Mouse (Mus musculus): ENCODE data around the gene Zbtb16.

Gene Zbtb16

GRCm38 (mm10) chr9:48731651-48732536 lies 104.1 kb downstream of the Zbtb16 start:
- DNase-seq (ENCODE audit: low read depth, low spot score): no peak

- DNase-seq (ENCODE audit: low read depth, low spot score): no peak
Measured at GRCm38 (mm10) chr9:48730446-48730979, 105.5 kb downstream of the Zbtb16 start.

DNA sequence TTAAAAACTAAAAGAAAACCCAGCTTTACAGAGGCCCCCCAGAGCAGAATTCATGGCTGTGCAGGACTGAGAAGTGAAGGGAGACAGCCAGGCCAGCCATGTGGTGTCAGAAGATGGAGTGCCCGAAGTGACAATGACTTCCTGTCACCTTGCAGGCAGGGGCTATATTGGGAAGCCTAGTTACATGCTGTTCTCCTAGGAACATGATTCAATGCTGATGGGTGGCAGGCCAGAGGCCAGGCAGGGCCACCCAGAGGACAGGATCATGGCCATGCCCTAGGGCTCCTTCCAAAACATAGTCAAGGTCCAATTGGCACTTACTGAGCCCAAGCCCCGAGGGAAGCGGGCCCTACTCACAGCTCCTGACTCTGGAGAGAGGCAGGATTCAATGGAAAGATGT lies 106.6 kb downstream of the Zbtb16 start:
- no peak for DNase-seq (ENCODE audit: low read depth, low spot score)

GRCm38 (mm10) chr9:48728731-48729123 lies 107.3 kb downstream of the Zbtb16 start:
- DNase-seq (ENCODE audit: low read depth, low spot score): no peak

DNA sequence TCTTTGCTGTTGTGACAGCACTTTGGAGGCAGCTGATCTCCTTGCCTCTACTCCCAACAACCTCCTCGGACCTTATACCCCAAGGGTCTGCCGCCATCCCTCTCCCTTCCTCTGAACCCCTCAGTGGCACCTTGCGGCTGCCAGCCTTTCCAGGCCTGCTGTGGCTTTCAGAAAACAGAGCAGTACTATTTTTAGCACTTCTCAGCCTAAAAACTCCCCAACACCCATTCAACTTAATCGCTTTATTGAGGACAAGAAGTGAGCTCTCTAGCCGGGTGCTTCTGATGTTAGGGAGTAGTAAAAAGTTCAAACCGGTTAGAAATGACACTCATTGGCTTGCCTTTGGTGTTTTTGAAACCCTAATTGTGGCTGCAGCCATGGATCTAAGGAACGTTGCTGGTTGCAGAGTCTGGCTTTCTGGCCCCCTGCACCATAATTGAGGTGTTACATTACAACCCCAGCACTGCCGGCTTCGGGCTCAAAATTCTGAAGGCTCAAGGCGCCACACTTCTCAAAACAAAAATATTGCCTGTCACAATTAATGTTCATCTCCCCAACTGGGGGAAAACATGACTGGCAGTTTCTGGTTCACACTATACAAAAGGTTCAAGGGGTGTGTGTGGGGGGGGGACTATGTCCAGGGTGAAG lies 107.8 kb downstream of the Zbtb16 start:
- DNase-seq (ENCODE audit: low read depth, low spot score): no peak

- no peak for DNase-seq (ENCODE audit: low read depth, low spot score)
Measured at GRCm38 (mm10) chr9:48726341-48726740, 109.7 kb downstream of the Zbtb16 start.

GRCm38 (mm10) chr9:48725918-48726317 lies 110.1 kb downstream of the Zbtb16 start:
- DNase-seq (ENCODE audit: low read depth, low spot score): no peak

- no peak for DNase-seq (ENCODE audit: low read depth, low spot score)
Measured at GRCm38 (mm10) chr9:48725161-48725560, 110.9 kb downstream of the Zbtb16 start.

DNA sequence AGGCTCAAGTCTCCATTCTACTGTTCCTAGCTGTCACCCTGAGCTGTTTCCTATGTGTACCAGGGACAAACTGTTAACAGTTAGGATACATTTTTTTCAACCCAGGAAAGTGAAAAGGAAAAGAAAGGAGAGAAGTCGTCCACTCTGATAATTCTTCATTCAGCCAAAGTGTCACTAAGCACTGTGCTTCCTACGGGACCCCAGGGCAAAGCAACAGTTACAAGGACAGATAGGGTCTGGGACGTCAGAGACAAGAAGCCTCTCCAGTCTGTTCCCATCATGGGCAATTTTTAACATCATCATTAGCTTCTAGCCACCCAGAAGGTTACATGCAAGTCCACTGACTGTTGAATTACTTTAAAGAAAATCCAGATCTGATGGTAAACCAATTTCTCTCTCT lies 111.3 kb downstream of the Zbtb16 start:
- no peak for DNase-seq (ENCODE audit: low read depth, low spot score)

- no peak for DNase-seq (ENCODE audit: low read depth, low spot score)
Measured at GRCm38 (mm10) chr9:48723511-48724304, 112.3 kb downstream of the Zbtb16 start.

GRCm38 (mm10) chr9:48723025-48723424 lies 113.0 kb downstream of the Zbtb16 start:
- DNase-seq (ENCODE audit: low read depth, low spot score): no peak

- no peak for DNase-seq (ENCODE audit: low read depth, low spot score)
Measured at GRCm38 (mm10) chr9:48722261-48722920, 113.6 kb downstream of the Zbtb16 start.

GRCm38 (mm10) chr9:48721655-48722054 lies 114.4 kb downstream of the Zbtb16 start:
- no peak for DNase-seq (ENCODE audit: low read depth, low spot score)

GRCm38 (mm10) chr9:48721172-48721571 lies 114.8 kb downstream of the Zbtb16 start:
- DNase-seq (ENCODE audit: low read depth, low spot score): no peak

DNA sequence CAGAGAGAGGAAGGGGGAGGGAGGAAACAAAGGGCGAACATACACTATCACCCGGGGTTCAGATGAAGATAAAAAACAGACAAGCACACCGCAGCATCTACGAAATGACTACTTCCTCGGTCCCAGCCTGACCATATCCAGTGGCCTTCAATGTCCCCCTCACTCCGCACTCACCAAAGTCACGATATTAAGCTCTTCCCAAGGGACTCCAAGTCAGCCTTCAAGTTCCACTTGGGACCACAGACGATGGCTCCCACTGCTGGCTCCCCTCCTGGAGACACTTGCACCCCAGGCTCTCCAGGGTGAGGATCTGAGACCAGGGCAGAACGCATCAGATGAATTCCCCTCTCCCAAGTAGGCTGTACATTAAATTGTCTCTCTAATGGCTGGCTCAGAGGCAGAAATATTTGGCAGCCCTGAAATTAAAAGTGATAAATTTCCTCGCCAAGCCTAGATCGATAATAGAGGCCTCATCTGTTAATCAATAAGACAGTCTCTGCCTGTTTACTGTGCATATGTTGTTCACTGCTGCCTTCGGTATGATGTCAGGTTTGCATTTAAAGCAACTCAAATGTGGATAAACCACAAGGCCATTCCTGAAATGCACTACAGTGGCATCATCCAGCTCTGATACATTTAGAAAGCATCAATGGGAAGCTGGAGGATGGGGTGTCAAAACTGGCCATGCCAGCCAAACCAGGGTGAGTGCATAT lies 115.6 kb downstream of the Zbtb16 start:
- DNase-seq (ENCODE audit: low read depth, low spot score): no peak

DNA sequence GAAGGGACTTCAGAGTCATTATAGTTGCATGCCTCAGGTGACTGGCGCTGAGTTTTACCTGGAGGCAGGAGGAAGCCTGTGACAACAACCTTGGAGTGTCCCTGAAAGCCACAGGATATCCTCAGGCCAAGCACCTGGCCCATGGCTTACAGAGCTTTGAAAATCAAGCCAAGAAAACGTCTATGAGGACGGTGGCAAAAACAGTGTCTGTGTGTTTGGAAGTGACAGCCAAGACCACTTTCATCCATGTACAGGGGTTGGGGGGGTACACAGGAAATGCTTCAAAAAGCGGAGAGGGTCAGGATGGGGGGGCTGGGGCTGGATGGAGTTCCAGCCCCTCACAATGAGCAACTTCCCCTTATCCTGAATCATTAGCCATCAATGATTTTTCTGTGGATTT lies 116.4 kb downstream of the Zbtb16 start:
- no peak for DNase-seq (ENCODE audit: low read depth, low spot score)

GRCm38 (mm10) chr9:48716549-48716948 lies 119.5 kb downstream of the Zbtb16 start:
- DNase-seq (ENCODE audit: low read depth, low spot score): no peak

- no peak for DNase-seq (ENCODE audit: low read depth, low spot score)
Measured at GRCm38 (mm10) chr9:48715042-48715441, 121.0 kb downstream of the Zbtb16 start.

DNA sequence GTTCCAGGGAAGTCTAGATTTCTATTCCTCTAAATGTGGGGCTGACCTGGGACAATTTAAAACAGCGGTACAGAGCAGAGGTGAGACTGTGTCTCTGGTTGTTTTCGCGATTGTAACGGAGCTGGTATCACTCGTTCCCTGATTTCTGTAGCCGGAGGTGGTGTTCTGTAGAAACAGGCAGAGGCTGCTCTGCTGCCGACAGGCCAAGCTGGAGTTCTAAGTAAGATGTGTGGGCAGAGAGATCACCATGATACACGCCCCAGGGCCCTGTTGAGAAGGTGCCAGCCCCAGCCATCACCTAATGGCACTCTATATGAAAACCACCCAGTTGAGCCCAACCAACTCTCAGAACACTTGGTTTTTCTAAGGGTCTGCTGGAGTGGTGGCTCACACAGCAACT lies 122.2 kb downstream of the Zbtb16 start:
- no peak for DNase-seq (ENCODE audit: low read depth, low spot score)

DNA sequence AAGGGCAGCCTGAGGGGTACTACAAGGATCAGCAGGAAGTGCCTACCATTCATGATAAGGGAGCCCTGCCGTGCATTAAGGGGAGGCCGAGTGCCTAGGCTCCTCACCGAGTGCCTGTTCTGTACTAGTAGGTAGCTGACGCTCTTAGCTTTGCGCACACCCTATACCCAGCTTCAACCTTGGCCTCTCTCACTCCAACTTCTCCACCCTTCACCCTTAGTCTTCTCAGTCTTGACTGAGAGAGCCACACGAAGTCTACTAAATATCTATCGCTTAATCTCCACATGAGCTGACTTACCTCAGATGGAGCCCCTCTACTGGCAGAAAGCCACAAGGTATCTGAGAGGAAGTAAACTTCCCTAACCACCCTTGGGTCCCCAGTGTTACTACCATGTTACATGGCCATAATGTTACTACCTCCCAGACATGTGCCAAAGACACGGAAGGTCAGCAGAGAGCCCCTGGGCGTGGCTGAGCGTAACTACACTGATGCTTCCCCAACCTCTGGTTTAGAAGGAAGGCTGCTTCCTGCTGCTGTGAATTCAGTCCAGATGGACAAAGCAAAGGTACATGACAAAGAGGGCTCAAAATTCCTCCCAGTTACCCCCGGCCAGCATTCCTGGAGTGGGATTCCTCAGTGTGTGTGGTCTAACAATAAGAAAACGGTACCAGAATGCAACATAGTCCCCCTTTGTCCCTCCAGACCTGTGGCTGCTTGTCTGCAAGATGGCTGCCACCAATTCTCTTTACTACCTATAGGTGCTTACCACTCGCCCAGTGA lies 122.8 kb downstream of the Zbtb16 start:
- no peak for DNase-seq (ENCODE audit: low read depth, low spot score)

All from ES-CJ7 (cell line).